Mouse (Mus musculus) embryonic facial prominence, embryonic 15.5 days (tissue): Measurements from ENCODE around the gene Doc2b. TPM values are rescaled to one million over a fixed set of nuclear protein-coding genes. Genes with fewer than 3 reads are reported as not detected.

Experiments used
- ATAC-seq: fragments of 200-750 bp; cut with Nextera tagmentation; 2 replicates; pipeline ENCODE4 v1.8.0; 2017; ENCODE audit warnings: low read depth, moderate TSS enrichment; ENCODE audit not compliant: insufficient number of reproducible peaks, low FRiP score, low TSS enrichment
- H3K27ac ChIP-seq: fragments of 300-500 bp; sonication (generic); replicated peaks from 2 replicates; pipeline ENCODE4 v1.5.1; 2015; ENCODE audit warnings: mild to moderate bottlenecking, inconsistent platforms
- H3K27me3 ChIP-seq: fragments of 300-500 bp; sonication (generic); 2 replicates; pipeline ENCODE4 v1.6.1; 2015; ENCODE audit warnings: inconsistent platforms
- H3K36me3 ChIP-seq: fragments of 300-500 bp; sonication (generic); 2 replicates; pipeline ENCODE4 v1.6.1; 2015; ENCODE audit warnings: mild to moderate bottlenecking, inconsistent platforms
- H3K4me1 ChIP-seq: fragments of 300-500 bp; sonication (generic); 2 replicates; pipeline ENCODE4 v1.6.1; 2015; ENCODE audit warnings: inconsistent platforms
- H3K4me2 ChIP-seq: fragments of 300-500 bp; sonication (generic); replicated peaks from 2 replicates; pipeline ENCODE4 v1.6.1; 2015; ENCODE audit warnings: mild to moderate bottlenecking, inconsistent platforms
- H3K4me3 ChIP-seq: fragments of 300-500 bp; sonication (generic); replicated peaks from 2 replicates; pipeline ENCODE4 v1.5.1; 2015; ENCODE audit warnings: mild to moderate bottlenecking, inconsistent platforms
- H3K9ac ChIP-seq: fragments of 300-500 bp; sonication (generic); 2 replicates; pipeline ENCODE4 v1.6.1; 2015; ENCODE audit warnings: inconsistent platforms
- H3K9me3 ChIP-seq: fragments of 300-500 bp; sonication (generic); replicated peaks from 2 replicates; pipeline ENCODE4 v1.6.1; 2016; ENCODE audit warnings: inconsistent platforms
- WGBS: fragments of 180-500 bp; shearing (Covaris S2); methylation state at CpG from one replicate; pipeline ENCODE4 v1.1.7; 2015; 5-methylcytosine and 5-hydroxymethylcytosine counted together
- polyA plus RNA-seq: library from polyadenylated mRNA; unstranded; fragments of >200 nt; fragmentation: Nextera tagmentation; extraction: Ambion mirVana; gene quantifications from 2 replicates; pipeline ENCODE4 v1.2.1, GENCODE M21; 2015

The Doc2b gene
- polyA plus RNA-seq, 1 experiment from 2014 or later, result 1.2 TPM

GRCm38 (mm10) chr11:75813085-75813484 is 17.2 kb upstream of the Doc2b start:
- Histone ChIP-seq H3K27ac (0 out of 2 replicates have a peak overlapping the region, but pooled peaks have one; percentile 17), H3K4me1 (peaks cover 15% of the 10 kb centered on the region), H3K36me3 (no peaks in the 10 kb centered on the region), H3K9ac (no peak overlapping the region), H3K27me3 (peaks cover 3% of the 10 kb centered on the region; the same call in 1 of the 2 replicates), H3K4me2 (no peak overlapping the region), H3K4me3 (no peak overlapping the region), H3K9me3 (no peaks in the 10 kb centered on the region)
- WGBS, result 53% methylated on average over 10 of the region's 10 CpGs
- ATAC-seq, result peak; percentile 27; the same call in 1 of the 2 replicates

DNA sequence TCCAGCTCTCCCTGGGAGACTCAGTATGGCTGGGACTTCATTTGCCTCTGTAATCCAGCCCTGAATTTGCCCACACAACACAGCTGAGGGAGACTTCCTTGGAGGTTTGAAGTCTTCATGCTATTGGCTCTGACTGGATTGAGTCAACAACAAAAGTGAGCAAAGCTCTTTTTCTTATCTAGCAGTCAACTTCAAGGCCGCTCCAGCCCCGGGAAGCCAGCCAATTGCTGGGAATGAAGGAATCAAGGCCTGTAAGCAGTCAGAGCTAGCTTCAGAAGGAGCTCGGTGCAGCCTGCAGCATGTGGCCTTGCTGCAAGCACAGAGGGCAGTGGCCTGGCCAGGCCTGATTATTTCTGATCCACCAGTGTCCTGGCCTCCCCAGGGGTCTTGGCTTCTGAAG is 16.1 kb upstream of the Doc2b start:
- 29% methylated on average over 3 of the region's 3 CpGs for WGBS
- Histone ChIP-seq H3K9ac (no peak overlapping the region), H3K36me3 (no peaks in the 10 kb centered on the region), H3K9me3 (no peaks in the 10 kb centered on the region), H3K27me3 (no peaks in the 10 kb centered on the region), H3K27ac (peak overlapping the region; percentile 63; the same call in 1 of the 2 replicates), H3K4me1 (peaks cover 15% of the 10 kb centered on the region), H3K4me3 (no peak overlapping the region), H3K4me2 (no peak overlapping the region)
- ATAC-seq, result peak; percentile 31; the same call in 1 of the 2 replicates

DNA sequence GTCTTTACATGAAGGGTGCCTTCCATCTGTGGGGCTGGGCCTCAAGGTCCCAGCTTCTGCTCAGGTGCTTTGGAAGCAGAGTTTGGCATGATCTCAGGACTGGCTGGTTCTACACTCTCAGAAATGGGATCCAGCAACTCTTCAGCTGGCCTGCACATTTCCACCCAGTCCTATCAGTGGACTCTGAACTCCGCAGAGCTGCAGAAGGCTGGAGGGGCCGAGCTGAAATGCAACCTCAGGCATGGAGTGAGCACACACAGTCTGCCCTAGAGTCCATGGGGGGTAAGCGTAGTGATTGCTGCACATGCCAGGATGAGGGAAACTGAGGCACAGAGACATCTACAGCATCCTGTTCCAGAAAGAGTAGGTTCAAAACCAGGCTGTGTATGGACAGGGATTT is 14.7 kb upstream of the Doc2b start:
- Histone ChIP-seq H3K36me3 (no peaks in the 10 kb centered on the region), H3K27me3 (no peaks in the 10 kb centered on the region), H3K4me3 (no peak overlapping the region), H3K9ac (no peak overlapping the region), H3K4me1 (peaks cover 15% of the 10 kb centered on the region), H3K27ac (no peak overlapping the region), H3K4me2 (no peak overlapping the region), H3K9me3 (no peaks in the 10 kb centered on the region)
- WGBS, result 81% methylated on average over 3 of the region's 3 CpGs
- no peak for ATAC-seq

GRCm38 (mm10) chr11:75807486-75807885 is 11.6 kb upstream of the Doc2b start:
- H3K27me3 ChIP-seq, result no peaks in the 10 kb centered on the region
- no peak for ATAC-seq
- WGBS, result 44% methylated on average over 5 of the region's 5 CpGs

DNA sequence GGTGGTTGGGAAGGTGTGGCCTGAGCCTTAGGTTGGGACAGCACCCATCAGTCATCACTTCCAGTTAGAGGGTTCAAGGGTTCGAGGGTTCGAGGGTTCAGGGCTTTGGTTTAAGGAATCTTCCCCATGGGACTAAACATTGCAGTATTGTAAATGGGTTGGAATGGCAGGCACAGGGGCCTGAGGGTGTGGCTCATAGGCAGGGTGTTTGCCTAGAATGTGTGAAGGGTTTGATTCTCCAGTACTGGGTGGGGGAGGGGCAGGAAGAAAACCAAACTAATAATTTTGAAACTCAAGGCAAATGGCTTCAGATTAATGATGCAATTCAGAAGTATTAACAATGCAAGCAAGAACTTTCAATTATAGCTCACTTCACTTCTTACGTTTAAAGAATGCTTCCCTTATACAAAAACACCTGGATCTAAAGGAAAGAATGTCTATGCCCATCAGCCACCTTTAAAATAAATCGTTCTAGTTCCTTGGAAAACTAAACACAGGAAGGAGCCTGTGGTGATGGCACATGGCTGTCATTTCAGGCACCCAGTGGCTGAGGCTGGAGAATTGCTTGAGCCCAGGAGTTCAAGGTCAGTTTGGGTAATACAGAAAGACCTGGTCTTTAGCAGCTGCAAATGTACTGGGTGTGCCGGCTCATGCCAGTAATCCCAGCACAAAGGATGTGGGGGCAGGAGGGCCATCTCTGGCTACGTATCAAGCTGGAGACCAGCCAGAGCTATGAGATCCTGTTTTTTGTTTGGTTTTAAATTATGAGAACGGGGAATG is 6.1 kb upstream of the Doc2b start:
- 76% methylated on average over 7 of the region's 7 CpGs for WGBS

More at GRCm38 (mm10) chr11:75807486-75807885, 11.6 kb upstream of the Doc2b start:
- no peaks in the 10 kb centered on the region for H3K36me3 ChIP-seq
- H3K9ac ChIP-seq, result no peak overlapping the region
- H3K4me2 ChIP-seq, result no peak overlapping the region
- H3K27ac ChIP-seq, result no peak overlapping the region
- no peaks in the 10 kb centered on the region for H3K9me3 ChIP-seq
- H3K4me3 ChIP-seq, result no peak overlapping the region
- H3K4me1 ChIP-seq, result peaks cover 6% of the 10 kb centered on the region

GRCm38 (mm10) chr11:75801369-75801768 is 5.5 kb upstream of the Doc2b start:
- Histone ChIP-seq H3K4me2 (no peak overlapping the region), H3K4me3 (no peak overlapping the region), H3K36me3 (no peaks in the 10 kb centered on the region), H3K27me3 (peaks cover 6% of the 10 kb centered on the region), H3K27ac (no peak overlapping the region), H3K9me3 (no peaks in the 10 kb centered on the region), H3K9ac (no peak overlapping the region), H3K4me1 (peaks cover 5% of the 10 kb centered on the region; the same call in 1 of the 2 replicates)
- peak; percentile 54; the same call in 1 of the 2 replicates for ATAC-seq
- WGBS, result 73% methylated on average over 4 of the region's 4 CpGs

More for the DNA sequence above, 6.1 kb upstream of the Doc2b start:
- Histone ChIP-seq H3K4me2 (no peak overlapping the region), H3K27me3 (no peaks in the 10 kb centered on the region; the same call in 1 of the 2 replicates), H3K9me3 (no peaks in the 10 kb centered on the region), H3K9ac (no peak overlapping the region), H3K27ac (no peak overlapping the region), H3K36me3 (no peaks in the 10 kb centered on the region), H3K4me3 (no peak overlapping the region), H3K4me1 (no peaks in the 10 kb centered on the region)
- no peak for ATAC-seq

GRCm38 (mm10) chr11:75796536-75797246 is 842 bp upstream of the Doc2b start:
- Histone ChIP-seq H3K4me2 (peak overlapping the region; percentile 77), H3K27me3 (peaks cover 21% of the 10 kb centered on the region), H3K4me1 (peaks cover 24% of the 10 kb centered on the region), H3K9ac (no peak overlapping the region), H3K36me3 (no peaks in the 10 kb centered on the region), H3K4me3 (peak overlapping the region; percentile 57; the same call in 1 of the 2 replicates), H3K9me3 (no peaks in the 10 kb centered on the region), H3K27ac (no peak overlapping the region)
- no peak for ATAC-seq
- WGBS, result 65% methylated on average over 13 of the region's 13 CpGs

DNA sequence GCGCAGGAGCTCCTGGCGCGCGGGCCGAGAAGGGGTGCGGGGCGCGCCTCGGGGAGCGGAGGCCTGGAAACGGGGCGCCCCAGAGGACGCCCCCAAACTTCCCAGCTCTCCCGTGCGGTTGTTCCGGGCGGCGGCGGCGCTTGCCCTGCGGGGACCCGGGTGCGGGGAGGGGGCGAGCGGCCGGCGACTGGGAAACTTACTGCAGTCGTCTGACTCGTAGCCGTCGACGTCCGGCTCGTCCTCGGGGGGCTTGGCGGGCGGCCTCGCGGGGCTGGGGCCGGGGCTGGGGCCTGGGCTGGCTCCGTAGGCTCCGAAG is 570 bp downstream of the Doc2b start:
- no peak; the same call in 1 of the 2 replicates for ATAC-seq
- Histone ChIP-seq H3K36me3 (no peaks in the 10 kb centered on the region), H3K4me3 (peak overlapping the region; percentile 57), H3K4me2 (peak overlapping the region; percentile 77), H3K27me3 (peaks cover 21% of the 10 kb centered on the region), H3K9ac (peak overlapping the region; percentile 47), H3K4me1 (peaks cover 24% of the 10 kb centered on the region), H3K9me3 (no peaks in the 10 kb centered on the region), H3K27ac (no peak overlapping the region)
- under 1% methylated on average over 35 of the region's 42 CpGs for WGBS

- Histone ChIP-seq H3K9me3 (no peaks in the 10 kb centered on the region), H3K4me2 (peak overlapping the region; percentile 77), H3K27ac (no peak overlapping the region), H3K27me3 (peaks cover 21% of the 10 kb centered on the region), H3K36me3 (no peaks in the 10 kb centered on the region), H3K4me1 (peaks cover 24% of the 10 kb centered on the region), H3K4me3 (peak overlapping the region; percentile 57), H3K9ac (peak overlapping the region; percentile 47)
- ATAC-seq, result no peak
- 6% methylated on average over 39 of the region's 45 CpGs for WGBS
Observed at GRCm38 (mm10) chr11:75794602-75795320, 1.1 kb downstream of the Doc2b start.

GRCm38 (mm10) chr11:75793351-75793750 is 2.5 kb downstream of the Doc2b start:
- H3K9ac ChIP-seq, result no peak overlapping the region
- ATAC-seq, result no peak

GRCm38 (mm10) chr11:75792535-75792934 is 3.3 kb downstream of the Doc2b start:
- Histone ChIP-seq H3K4me2 (no peak overlapping the region), H3K4me1 (peaks cover 24% of the 10 kb centered on the region), H3K36me3 (no peaks in the 10 kb centered on the region), H3K4me3 (no peak overlapping the region), H3K27me3 (peaks cover 21% of the 10 kb centered on the region), H3K9me3 (no peaks in the 10 kb centered on the region), H3K27ac (no peak overlapping the region), H3K9ac (no peak overlapping the region)
- no peak for ATAC-seq
- WGBS, result 69% methylated on average over 5 of the region's 5 CpGs

More at GRCm38 (mm10) chr11:75793351-75793750, 2.5 kb downstream of the Doc2b start:
- peaks cover 21% of the 10 kb centered on the region for H3K27me3 ChIP-seq
- no peaks in the 10 kb centered on the region for H3K9me3 ChIP-seq
- H3K27ac ChIP-seq, result no peak overlapping the region
- H3K4me2 ChIP-seq, result no peak overlapping the region
- peaks cover 24% of the 10 kb centered on the region for H3K4me1 ChIP-seq
- no peaks in the 10 kb centered on the region for H3K36me3 ChIP-seq
- WGBS, result 61% methylated on average over 5 of the region's 5 CpGs
- no peak overlapping the region for H3K4me3 ChIP-seq
